Mouse (Mus musculus) erythroid progenitor cell, adult 5-6 weeks (primary cell): ENCODE results near the gene Nhp2. TPM values are rescaled to one million over a fixed set of nuclear protein-coding genes. Genes with fewer than 3 reads are reported as not detected.
"Not testable (repeated sequence)": the region's sequence is repeated elsewhere in the genome, so short reads cannot be mapped to it uniquely, and the experiment has no call there.

Experiments used
- ATAC-seq: replicated peaks from 2 replicates; pipeline ENCODE4 v1.8.0; 2016; ENCODE audit warnings: moderate number of reproducible peaks, mild to moderate bottlenecking, moderate TSS enrichment, inconsistent platforms; ENCODE audit not compliant: poor library complexity, low FRiP score, severe bottlenecking
- total RNA-seq, 2 experiments: library from RNA; stranded (forward) in 1 of 2; stranded (reverse) in 1 of 2; fragments of 150-400 nt in 1 of 2; fragments of 186-747, 209-891 nt in 1 of 2; gene quantifications; 2 replicates each; pipeline versions ENCODE4 v1.2.3 to v1.2.4; 2015 to 2017; ENCODE audit warnings: low replicate concordance in 2 of 2

Gene Nhp2
- total RNA-seq, 2 experiments from 2014 or later, result 14.8 to 15.9 TPM

- ATAC-seq, result no peak
Observed at GRCm38 (mm10) chr11:51632130-51632753, 12.7 kb downstream of the Nhp2 start.

GRCm38 (mm10) chr11:51633200-51633599 is 13.7 kb downstream of the Nhp2 start:
- not testable (repeated sequence) for ATAC-seq

- ATAC-seq, result no peak
Observed at GRCm38 (mm10) chr11:51633721-51634120, 14.2 kb downstream of the Nhp2 start.

GRCm38 (mm10) chr11:51635127-51635524 is 15.6 kb downstream of the Nhp2 start:
- ATAC-seq, result no peak

GRCm38 (mm10) chr11:51635525-51636322 is 16.2 kb downstream of the Nhp2 start, which contains the start of gene Rmnd5b:
Gene Rmnd5b, minus strand, starts transcription at chr11:51635896.
- peak; percentile 78 for ATAC-seq

GRCm38 (mm10) chr11:51636323-51636684 is 16.8 kb downstream of the Nhp2 start:
- ATAC-seq, result peak; percentile 81

GRCm38 (mm10) chr11:51637971-51638414 is 18.5 kb downstream of the Nhp2 start:
- no peak for ATAC-seq

GRCm38 (mm10) chr11:51638497-51638896 is 19.0 kb downstream of the Nhp2 start:
- ATAC-seq, result no peak

GRCm38 (mm10) chr11:51640748-51641147 is 21.2 kb downstream of the Nhp2 start:
- ATAC-seq, result no peak

GRCm38 (mm10) chr11:51643202-51643601 is 23.7 kb downstream of the Nhp2 start:
- ATAC-seq, result no peak

- no peak for ATAC-seq
Observed at GRCm38 (mm10) chr11:51643761-51644160, 24.2 kb downstream of the Nhp2 start.

- ATAC-seq, result no peak
Observed at GRCm38 (mm10) chr11:51644217-51644616, 24.7 kb downstream of the Nhp2 start.

GRCm38 (mm10) chr11:51645293-51645692 is 25.8 kb downstream of the Nhp2 start:
- no peak for ATAC-seq

GRCm38 (mm10) chr11:51646245-51646644 is 26.7 kb downstream of the Nhp2 start:
- no peak for ATAC-seq

GRCm38 (mm10) chr11:51646751-51647667 is 27.5 kb downstream of the Nhp2 start:
- ATAC-seq, result no peak

- no peak for ATAC-seq
Observed at GRCm38 (mm10) chr11:51648566-51648965, 29.0 kb downstream of the Nhp2 start.

GRCm38 (mm10) chr11:51649111-51649888 is 29.8 kb downstream of the Nhp2 start:
- no peak for ATAC-seq

- no peak for ATAC-seq
Observed at GRCm38 (mm10) chr11:51649889-51650199, 30.3 kb downstream of the Nhp2 start.

- no peak for ATAC-seq
Observed at GRCm38 (mm10) chr11:51650261-51650660, 30.7 kb downstream of the Nhp2 start.
